9 mouse cellular contexts compared by ENCODE assay signal in genomic region chr15:98153625-98154024, GRCm38 (mm10). TPM values are rescaled to one million over a fixed set of nuclear protein-coding genes. Genes with fewer than 3 reads are reported as not detected.
A peak's percentile ranks its signal among the peaks of the same experiment; 100 is the strongest.
DNase-seq lines count a peak whose midpoint lies in the region; ATAC-seq and TF ChIP-seq lines count a peak whose summit lies in the region.
"Had no signal": no experiment of that assay in that cellular context is flagged by ENCODE, and none has a peak within 500 bp of the region (broad histone marks: within the 10 kb centered on the region; RNA-seq: fewer than 3 reads in every experiment).

No protein-coding gene starts in this region.

- intact Hi-C loops in heart, postnatal 10 days (cut with DNase I) = loop anchor here (1.0 kb wide), 1 partner anchor 64 kb away; no protein-coding TSS in a partner anchor

- ATAC-seq in Patski = peak; percentile 47

- peak; percentile 41 for DNase-seq in kidney, adult 9 months
- DNase-seq in kidney, adult 18-20 months = no peak
- DNase-seq in CD4-positive, CD25-positive, alpha-beta regulatory T cell, adult 2 months (ENCODE audit: low read depth, low spot score) = peak; percentile 72
- DNase-seq in Patski (ENCODE audit: low read depth, low spot score) = no peak
- DNase-seq in heart, postnatal 10 days = peak; percentile 49 to 53
- peak; percentile 72 for DNase-seq in retina, postnatal 1 day
- DNase-seq in layer of hippocampus, adult 9-11 months = no peak
- DNase-seq in right cerebral cortex, postnatal 10 days (ENCODE audit: low spot score in 2 of 2) = no peak

- POLR2A ChIA-PET in Patski (lab: Charles Lee) = interaction anchor here (0.6 kb wide), 1 partner anchor 192 kb away, joined by 5 read pairs; no protein-coding TSS in a partner anchor

- in situ Hi-C loops in Patski (cut with MboI; ENCODE audit: low pct_unique_long_range_greater_than_20kb) = loop anchor here (5.0 to 25.0 kb wide), 3 partner anchors 61 to 291 kb away; partner anchors contain the start of genes Pfkm and Senp1

- CTCF ChIA-PET in Patski (lab: Charles Lee) = interaction anchor here (1.1 to 1.5 kb wide), 3 partner anchors 39 to 64 kb away, joined by 3 to 5 read pairs (median 3); no protein-coding TSS in a partner anchor

- TF ChIP-seq CTCF in Patski (IDR thresholded peaks at IDR 0.05) = peak; percentile 67

- no peaks in the 10 kb centered on the region for H3K27me3 ChIP-seq in Patski

RNA-seq across cellular contexts. Expression of gene Asb8, which starts 11.8 kb away (rescaled TPM):
- 47.7 TPM for polyA plus RNA-seq in Patski (2021)
- total RNA-seq in heart, postnatal 10 days (2021) = 100 to 1,000 TPM; 104 to 109 TPM

RNA-seq across cellular contexts. Expression of gene Ccdc184, which starts 13.3 kb away (rescaled TPM):
- not detected for polyA plus RNA-seq in Patski (2021)
- under 1 TPM; 0.57 to 0.64 TPM for total RNA-seq in heart, postnatal 10 days (2021)

RNA-seq across cellular contexts. Expression of gene Olfr288, which starts 41.7 kb away (rescaled TPM):
- polyA plus RNA-seq in Patski (2021) = not detected
- not detected for total RNA-seq in heart, postnatal 10 days (2021)
- polyA plus RNA-seq: gonadal fat pad, adult 2 months had no signal

Comparison
In these comparisons a context has a peak if more than half of its experiments do, and no peak if none do; other contexts are left out.
1. DNase-seq: peak in kidney, adult 9 months (single experiment), CD4-positive, CD25-positive, alpha-beta regulatory T cell, adult 2 months (single experiment), heart, postnatal 10 days (2 of 2) and retina, postnatal 1 day (single experiment); none in kidney, adult 18-20 months (single experiment), Patski (single experiment), layer of hippocampus, adult 9-11 months (single experiment) and right cerebral cortex, postnatal 10 days (0 of 2).